8 mouse cellular contexts compared by ENCODE assay signal in genomic region chr10:60304854-60305628, GRCm38 (mm10). TPM values are rescaled to one million over a fixed set of nuclear protein-coding genes. Genes with fewer than 3 reads are reported as not detected.
DNase-seq lines count a peak whose midpoint lies in the region; ATAC-seq and TF ChIP-seq lines count a peak whose summit lies in the region.
"Had no signal": no experiment of that assay in that cellular context is flagged by ENCODE, and none has a peak within 500 bp of the region (broad histone marks: within the 10 kb centered on the region; RNA-seq: fewer than 3 reads in every experiment).

No protein-coding gene starts in this region.

- WGBS in forebrain, postnatal 0 days = 63% methylated on average over 15 of the region's 15 CpGs

- CTCF ChIA-PET in Patski (lab: Charles Lee) = interaction anchor here (0.6 to 1.6 kb wide), 17 partner anchors 9 to 456 kb away, joined by 3 to 8 read pairs (median 4); partner anchors contain the start of gene Slc29a3

- H3K36me3 ChIP-seq in forebrain, postnatal 0 days (ENCODE audit: insufficient read depth) = peaks cover 32% of the 10 kb centered on the region

- no peak overlapping the region for H3K4me2 ChIP-seq in forebrain, postnatal 0 days (ENCODE audit: low read depth)

- no peak overlapping the region for H3K9ac ChIP-seq in forebrain, postnatal 0 days

- no peaks in the 10 kb centered on the region for H3K9me3 ChIP-seq in forebrain, postnatal 0 days (ENCODE audit: low read length)

- in situ Hi-C loops in Patski (cut with MboI; ENCODE audit: low pct_unique_long_range_greater_than_20kb) = loop anchor here (5.0 kb wide), 3 partner anchors 58 to 447 kb away; partner anchors contain the start of gene Slc29a3

- H3K27me3 ChIP-seq in Patski = no peaks in the 10 kb centered on the region
- H3K27me3 ChIP-seq in forebrain, postnatal 0 days (ENCODE audit: insufficient read depth, low read length) = no peaks in the 10 kb centered on the region

- no peak overlapping the region for H3K4me3 ChIP-seq in forebrain, postnatal 0 days (ENCODE audit: low read depth, low read length)
- H3K4me3 ChIP-seq: megakaryocyte, embryonic 14.5 days had no signal

- ATAC-seq in Patski = peak; percentile 61
- peak; percentile 94 for ATAC-seq in forebrain, postnatal 0 days
- peak; percentile 70 to 75 for ATAC-seq in hematopoietic stem cell, adult 5-6 weeks (replicated peaks in 1 of 2; ENCODE audit: insufficient read depth in 1 of 2, low FRiP score in 2 of 2, low TSS enrichment in 1 of 2, low read depth in 1 of 2, poor library complexity in 2 of 2, severe bottlenecking in 2 of 2)

- DNase-seq in Patski (ENCODE audit: low read depth, low spot score) = peak; percentile 31
- DNase-seq in cerebellum, adult 18-20 months = peak; percentile 63 to 78
- peak; percentile 90 for DNase-seq in forebrain, postnatal 0 days
- DNase-seq in layer of hippocampus, postnatal 10 days (ENCODE audit: low spot score in 2 of 2) = peak; percentile 75 to 85
- peak; percentile 60 to 82 for DNase-seq in lung, postnatal 4 days
- peak; percentile 83 for DNase-seq in retina, postnatal 7 days (ENCODE audit: low read depth, low spot score)

- no peak for TF ChIP-seq CTCF in Patski (IDR thresholded peaks at IDR 0.05)
- TF ChIP-seq CTCF in forebrain, postnatal 0 days (IDR thresholded peaks at IDR 0.05; ENCODE audit: low read depth) = peak; percentile 95

- POLR2A ChIA-PET in Patski (lab: Charles Lee) = interaction anchor here (0.6 kb wide), 2 partner anchors 455 to 1459 kb away, joined by 3 read pairs; no protein-coding TSS in a partner anchor

- no peak overlapping the region for H3K27ac ChIP-seq in forebrain, postnatal 0 days (ENCODE audit: low read depth, low read length)

- H3K4me1 ChIP-seq in forebrain, postnatal 0 days (ENCODE audit: insufficient read depth) = no peaks in the 10 kb centered on the region

RNA-seq across cellular contexts. Expression of gene Psap, which starts 27.6 kb away (rescaled TPM):
- polyA plus RNA-seq in Patski (2021) = 1,741 TPM
- 577 and 690 TPM in 2 replicates for total RNA-seq in forebrain, postnatal 0 days (2014; rRNA removed)
- 229 and 259 TPM in 2 replicates for polyA plus RNA-seq in forebrain, postnatal 0 days (2015; fragmentation: Nextera tagmentation; extraction: Ambion mirVana)
- 223 and 263 TPM in 2 replicates for total RNA-seq in hematopoietic stem cell, adult 5-6 weeks (2017)
- 1,000 to 10,000 TPM; 1,223 to 1,254 TPM for total RNA-seq in layer of hippocampus, postnatal 10 days (2021)

RNA-seq across cellular contexts. Expression of gene Vsir, which starts 41.6 kb away (rescaled TPM):
- polyA plus RNA-seq in Patski (2021) = 2.7 TPM
- 6.8 and 9.3 TPM in 2 replicates for total RNA-seq in forebrain, postnatal 0 days (2014; rRNA removed)
- polyA plus RNA-seq in forebrain, postnatal 0 days (2015; fragmentation: Nextera tagmentation; extraction: Ambion mirVana) = 2.5 TPM in 2 replicates
- total RNA-seq in hematopoietic stem cell, adult 5-6 weeks (2017) = 50.2 and 83.1 TPM in 2 replicates
- 10 to 100 TPM; 15.3 TPM for total RNA-seq in layer of hippocampus, postnatal 10 days (2021)

Comparison
In these comparisons a context has a peak if more than half of its experiments do, and no peak if none do; other contexts are left out.
1. DNase-seq: peak in every context shown above with its lines; median percentile 90 in forebrain, postnatal 0 days; 83 in retina, postnatal 7 days; 80 in layer of hippocampus, postnatal 10 days; 71 in lung, postnatal 4 days; 70 in cerebellum, adult 18-20 months; 31 in Patski.